Mouse (Mus musculus): ENCODE results near the gene Atat1. TPM values are rescaled to one million over a fixed set of nuclear protein-coding genes. Genes with fewer than 3 reads are reported as not detected.
A peak's percentile ranks its signal among the peaks of the same experiment; 100 is the strongest.
"Not testable (repeated sequence)": the region's sequence is repeated elsewhere in the genome, so short reads cannot be mapped to it uniquely, and the experiment has no call there.

Atat1 gene
- polyA plus RNA-seq (2012; rRNA removed), result 24.3 and 34.8 TPM in 2 replicates

DNA sequence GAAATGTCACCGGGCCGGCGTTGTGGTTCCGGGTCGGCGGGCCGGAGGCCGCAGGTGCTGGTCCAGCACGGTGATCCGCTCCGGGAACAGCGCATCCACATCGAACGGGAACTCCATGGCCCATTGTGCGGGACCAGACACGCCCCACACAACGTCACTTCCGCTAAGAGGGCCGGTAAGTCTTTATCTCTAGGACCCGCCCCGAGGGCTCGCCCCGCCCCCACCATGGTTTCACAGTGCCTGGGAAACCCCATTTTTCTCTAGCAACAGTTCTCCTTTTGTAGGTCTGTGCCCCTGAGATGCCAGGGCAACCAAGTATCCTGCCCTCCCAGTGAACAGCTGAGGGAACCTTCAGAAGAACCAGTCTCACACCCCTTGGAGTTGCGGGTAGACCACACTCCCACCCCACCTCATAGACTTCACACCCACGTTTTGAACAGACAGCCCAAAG is at the start of gene Atat1:
Gene Atat1, minus strand, starts transcription at position 157 of the 451 bp plus-strand sequence.
- 1% methylated on average over 25 of the region's 25 CpGs for WGBS
- H3K4me3 ChIP-seq (ENCODE audit: extremely low read depth, insufficient read depth, insufficient read length), result peak within 1 kb of the TSS; percentile 90
- TF ChIP-seq POLR2A (IDR thresholded peaks at IDR 0.05; ENCODE audit: low read depth, low read length) (peak; percentile 32; the same call in 1 of the 2 replicates), CTCF (IDR thresholded peaks at IDR 0.05; ENCODE audit: extremely low read depth, insufficient read depth, insufficient read length, insufficient replicate concordance) (no peak)
- peak within 1 kb of the TSS; percentile 87 for H3K27ac ChIP-seq (ENCODE audit: insufficient read depth, low read length)
- peaks cover 8% of the 10 kb centered on the region for H3K36me3 ChIP-seq (ENCODE audit: control insufficient read depth, insufficient read depth, low read length)
- H3K4me1 ChIP-seq (ENCODE audit: control insufficient read depth, insufficient read depth, insufficient read length), result peaks cover 5% of the 10 kb centered on the region; the same call in 1 of the 2 replicates
- DNase-seq (ENCODE audit: low read depth in 1 of 2, low spot score in 2 of 2), result peak; percentile 94 to 98
- no peaks in the 10 kb centered on the region for H3K27me3 ChIP-seq (ENCODE audit: control insufficient read depth, insufficient read depth, low read length)

DNA sequence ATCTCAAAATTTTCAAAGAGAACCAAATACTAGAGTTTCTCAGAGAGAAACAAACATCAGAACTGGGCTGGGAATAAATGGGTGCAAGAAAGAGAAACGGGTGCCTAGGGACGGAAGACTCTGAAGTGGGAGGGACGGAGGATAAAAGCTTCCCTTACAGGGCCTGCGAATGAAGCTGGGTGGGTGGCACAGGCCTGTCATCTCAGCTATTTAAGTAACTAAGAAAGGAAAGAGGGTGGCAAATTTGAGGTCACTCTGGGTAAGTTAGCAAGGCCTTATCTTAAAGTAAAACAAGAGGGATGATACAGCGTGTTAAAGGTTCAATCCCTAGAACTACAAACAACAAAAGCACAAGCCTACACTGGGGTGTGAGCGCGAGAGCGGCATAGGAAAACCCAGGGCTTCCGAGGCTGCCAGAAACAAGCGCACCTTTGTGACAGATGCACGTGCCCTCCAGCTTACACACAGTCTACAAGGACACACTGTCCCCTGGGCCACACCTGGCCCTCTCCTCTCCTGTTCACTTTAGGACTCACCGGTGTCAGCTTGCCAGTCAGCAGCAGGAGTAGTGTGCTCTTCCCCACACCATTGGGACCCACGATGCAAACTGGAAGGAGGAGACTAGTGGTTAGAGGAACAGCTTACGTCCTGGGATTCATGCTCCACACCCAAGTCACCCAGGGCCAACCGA is 48.8 kb upstream of the Atat1 start:
- no peak for DNase-seq (ENCODE audit: low read depth in 1 of 2, low spot score in 2 of 2)
- Histone ChIP-seq H3K27me3 (ENCODE audit: control insufficient read depth, insufficient read depth, low read length) (no peaks in the 10 kb centered on the region), H3K4me1 (ENCODE audit: control insufficient read depth, insufficient read depth, insufficient read length) (no peaks in the 10 kb centered on the region), H3K27ac (ENCODE audit: insufficient read depth, low read length) (no peak overlapping the region), H3K36me3 (ENCODE audit: control insufficient read depth, insufficient read depth, low read length) (peaks cover 60% of the 10 kb centered on the region), H3K4me3 (ENCODE audit: extremely low read depth, insufficient read depth, insufficient read length) (no peak overlapping the region)
- no peak for TF ChIP-seq CTCF (IDR thresholded peaks at IDR 0.05; ENCODE audit: extremely low read depth, insufficient read depth, insufficient read length, insufficient replicate concordance)
- TF ChIP-seq POLR2A (IDR thresholded peaks at IDR 0.05; ENCODE audit: low read depth, low read length), result no peak
- WGBS, result 96% methylated on average over 15 of the region's 15 CpGs

DNA sequence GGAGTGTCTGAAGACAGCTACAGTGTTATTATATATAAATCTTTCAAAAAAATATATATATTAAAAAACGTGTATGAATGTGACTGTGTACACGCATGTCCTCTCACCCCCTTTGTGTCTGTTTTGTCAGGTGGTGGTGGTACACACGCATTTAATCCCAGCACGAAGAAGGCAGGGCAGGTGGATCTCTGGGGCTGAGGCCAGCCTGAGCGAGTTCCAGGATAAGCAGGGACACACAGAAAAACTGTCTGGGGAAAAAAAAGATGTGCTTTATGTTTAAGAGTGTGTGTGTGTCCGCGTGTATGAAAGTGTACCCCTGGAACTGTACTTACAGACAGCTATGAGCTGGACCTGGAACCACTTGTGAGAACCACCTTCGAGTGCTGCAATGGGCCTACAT is 44.8 kb upstream of the Atat1 start:
- Histone ChIP-seq H3K27me3 (ENCODE audit: control insufficient read depth, insufficient read depth, low read length) (no peaks in the 10 kb centered on the region), H3K4me3 (ENCODE audit: extremely low read depth, insufficient read depth, insufficient read length) (no peak overlapping the region), H3K27ac (ENCODE audit: insufficient read depth, low read length) (no peak overlapping the region), H3K4me1 (ENCODE audit: control insufficient read depth, insufficient read depth, insufficient read length) (no peaks in the 10 kb centered on the region), H3K36me3 (ENCODE audit: control insufficient read depth, insufficient read depth, low read length) (peaks cover 28% of the 10 kb centered on the region)
- no peak for DNase-seq (ENCODE audit: low read depth in 1 of 2, low spot score in 2 of 2)
- 82% methylated on average over 8 of the region's 8 CpGs for WGBS
- TF ChIP-seq CTCF (IDR thresholded peaks at IDR 0.05; ENCODE audit: extremely low read depth, insufficient read depth, insufficient read length, insufficient replicate concordance) (no peak), POLR2A (IDR thresholded peaks at IDR 0.05; ENCODE audit: low read depth, low read length) (no peak)

- H3K36me3 ChIP-seq (ENCODE audit: control insufficient read depth, insufficient read depth, low read length); H3K27me3 ChIP-seq (ENCODE audit: control insufficient read depth, insufficient read depth, low read length); H3K4me1 ChIP-seq (ENCODE audit: control insufficient read depth, insufficient read depth, insufficient read length); DNase-seq (ENCODE audit: low read depth in 1 of 2, low spot score in 2 of 2); H3K4me3 ChIP-seq (ENCODE audit: extremely low read depth, insufficient read depth, insufficient read length); H3K27ac ChIP-seq (ENCODE audit: insufficient read depth, low read length): not testable (repeated sequence)
- WGBS, result 78% methylated on average over 3 of the region's 3 CpGs
Observed at GRCm38 (mm10) chr17:35952559-35952958, 42.7 kb upstream of the Atat1 start.

- H3K4me3 ChIP-seq (ENCODE audit: extremely low read depth, insufficient read depth, insufficient read length); H3K4me1 ChIP-seq (ENCODE audit: control insufficient read depth, insufficient read depth, insufficient read length); H3K36me3 ChIP-seq (ENCODE audit: control insufficient read depth, insufficient read depth, low read length); DNase-seq (ENCODE audit: low read depth in 1 of 2, low spot score in 2 of 2); H3K27ac ChIP-seq (ENCODE audit: insufficient read depth, low read length); H3K27me3 ChIP-seq (ENCODE audit: control insufficient read depth, insufficient read depth, low read length): not testable (repeated sequence)
Observed at GRCm38 (mm10) chr17:35950946-35951345, 41.1 kb upstream of the Atat1 start.

- H3K27ac ChIP-seq (ENCODE audit: insufficient read depth, low read length), result no peak overlapping the region
- H3K4me1 ChIP-seq (ENCODE audit: control insufficient read depth, insufficient read depth, insufficient read length), result no peaks in the 10 kb centered on the region
- H3K36me3 ChIP-seq (ENCODE audit: control insufficient read depth, insufficient read depth, low read length), result no peaks in the 10 kb centered on the region
- 91% methylated on average over 1 of the region's 1 CpGs for WGBS
- H3K27me3 ChIP-seq (ENCODE audit: control insufficient read depth, insufficient read depth, low read length), result no peaks in the 10 kb centered on the region
- no peak overlapping the region for H3K4me3 ChIP-seq (ENCODE audit: extremely low read depth, insufficient read depth, insufficient read length)
- DNase-seq (ENCODE audit: low read depth in 1 of 2, low spot score in 2 of 2), result no peak
- TF ChIP-seq CTCF (IDR thresholded peaks at IDR 0.05; ENCODE audit: extremely low read depth, insufficient read depth, insufficient read length, insufficient replicate concordance) (no peak), POLR2A (IDR thresholded peaks at IDR 0.05; ENCODE audit: low read depth, low read length) (no peak)
Observed at GRCm38 (mm10) chr17:35939941-35940340, 30.1 kb upstream of the Atat1 start.

- H3K36me3 ChIP-seq (ENCODE audit: control insufficient read depth, insufficient read depth, low read length), result no peaks in the 10 kb centered on the region
- 72% methylated on average over 2 of the region's 2 CpGs for WGBS
- no peak for DNase-seq (ENCODE audit: low read depth in 1 of 2, low spot score in 2 of 2)
- no peaks in the 10 kb centered on the region for H3K27me3 ChIP-seq (ENCODE audit: control insufficient read depth, insufficient read depth, low read length)
- no peak for TF ChIP-seq CTCF (IDR thresholded peaks at IDR 0.05; ENCODE audit: extremely low read depth, insufficient read depth, insufficient read length, insufficient replicate concordance)
- no peak for TF ChIP-seq POLR2A (IDR thresholded peaks at IDR 0.05; ENCODE audit: low read depth, low read length)
- no peaks in the 10 kb centered on the region for H3K4me1 ChIP-seq (ENCODE audit: control insufficient read depth, insufficient read depth, insufficient read length)
- no peak overlapping the region for H3K27ac ChIP-seq (ENCODE audit: insufficient read depth, low read length)
- H3K4me3 ChIP-seq (ENCODE audit: extremely low read depth, insufficient read depth, insufficient read length), result no peak overlapping the region
Observed at GRCm38 (mm10) chr17:35939108-35939507, 29.2 kb upstream of the Atat1 start.

All from spleen, adult 2 months (tissue).